Mouse (Mus musculus) erythroblast, embryonic 14.5 days (primary cell): ENCODE measurements around the gene Sesn2.

Source experiments
- GATA1 ChIP-seq: IDR thresholded peaks from 2 replicates; pipeline ENCODE4 v1.6.1; 2012; ENCODE audit warnings: low read length, inconsistent platforms, mixed read lengths
- TAL1 ChIP-seq: IDR thresholded peaks from 3 replicates; pipeline ENCODE4 v1.6.1; 2012; ENCODE audit warnings: low read length, inconsistent platforms, mixed read lengths

- no peak for TF ChIP-seq TAL1
- no peak for TF ChIP-seq GATA1
Observed at GRCm38 (mm10) chr4:132455146-132455545, 55.2 kb downstream of the Sesn2 start.
